Mouse (Mus musculus): ENCODE measurements around the gene Gm28051. TPM values are rescaled to one million over a fixed set of nuclear protein-coding genes. Genes with fewer than 3 reads are reported as not detected.

Gm28051 gene
- total and polyA plus RNA-seq, 3 experiments: not detected

- H3K27me3 ChIP-seq (replicated peaks): no peaks in the 10 kb centered on the region
- peaks cover 0 to 29% of the 10 kb centered on the region in 2 experiments for H3K36me3 ChIP-seq (replicated peaks in 1 of 2; ENCODE audit: control insufficient read depth in 1 of 2, insufficient read depth in 1 of 2, low read length in 1 of 2)
- no peak for DNase-seq (ENCODE audit: extremely low read depth)
- TF ChIP-seq ZNF384 (IDR thresholded peaks at IDR 0.05; ENCODE audit: low read depth, low read length) (no peak), GABPA (IDR thresholded peaks at IDR 0.05; ENCODE audit: insufficient replicate concordance, low read depth, low read length) (no peak), RCOR1 (conservative IDR thresholded peaks at IDR 0.05; ENCODE audit: low read depth, low read length) (no peak), UBTF (IDR thresholded peaks at IDR 0.05; ENCODE audit: low read depth, low read length) (no peak), POLR2AphosphoS2 (IDR thresholded peaks at IDR 0.05; ENCODE audit: low read depth, low read length) (no peak), POLR2A (IDR thresholded peaks at IDR 0.05; ENCODE audit: low read depth, low read length) (no peak), BHLHE40 (IDR thresholded peaks at IDR 0.05; ENCODE audit: low read depth, low read length) (no peak), JUN (IDR thresholded peaks at IDR 0.05; ENCODE audit: insufficient read depth, low read depth, low read length) (no peak), NELFE (IDR thresholded peaks at IDR 0.05; ENCODE audit: low read depth, low read length) (no peak), MXI1 (IDR thresholded peaks at IDR 0.05; ENCODE audit: low read depth, low read length) (no peak)
- H3K9ac ChIP-seq (ENCODE audit: insufficient read depth, low read depth): no peak overlapping the region
- no peaks in the 10 kb centered on the region for H3K9me3 ChIP-seq (replicated peaks; ENCODE audit: low read length)
- H3K4me3 ChIP-seq (replicated peaks in 1 of 3; ENCODE audit: low read depth in 2 of 3, low read length in 2 of 3, poor library complexity in 1 of 3): no peak overlapping the region
- dilution Hi-C loops (cut with MboI; ENCODE audit: extremely low pct_ligation_motif_present, extremely low pct_unique_long_range_greater_than_20kb, low sequenced_read_pairs): no loop called here
- in situ Hi-C loops (cut with MboI; ENCODE audit: low pct_ligation_motif_present, low pct_unique_long_range_greater_than_20kb, low sequenced_read_pairs): no loop called here
- H3K4me1 ChIP-seq (ENCODE audit: control insufficient read depth in 1 of 2, insufficient read depth in 2 of 2): no peaks in the 10 kb centered on the region
- no peaks in the 10 kb centered on the region for H3K79me2 ChIP-seq (replicated peaks; ENCODE audit: control insufficient read depth, extremely low read depth, insufficient read depth, poor library complexity, severe bottlenecking)
- no peak overlapping the region for H3K4me2 ChIP-seq (ENCODE audit: insufficient read depth, low read depth, poor library complexity, severe bottlenecking)
- H3K27ac ChIP-seq (ENCODE audit: insufficient read depth, low read depth): no peak overlapping the region
These were observed 42.0 kb upstream of the Gm28051 start for GRCm38 (mm10) chr12:102799528-102799927.

GRCm38 (mm10) chr12:102787927-102788326 lies 30.4 kb upstream of the Gm28051 start:
- Histone ChIP-seq H3K4me1 (ENCODE audit: control insufficient read depth in 1 of 2, insufficient read depth in 2 of 2) (peaks cover 0 to 16% of the 10 kb centered on the region in 2 experiments; a peak in 2 of 4 replicates), H3K27ac (ENCODE audit: insufficient read depth, low read depth) (no peak overlapping the region), H3K4me2 (ENCODE audit: insufficient read depth, low read depth, poor library complexity, severe bottlenecking) (no peak overlapping the region), H3K4me3 (replicated peaks in 1 of 3; ENCODE audit: low read depth in 2 of 3, low read length in 2 of 3, poor library complexity in 1 of 3) (no peak overlapping the region), H3K9ac (ENCODE audit: insufficient read depth, low read depth) (no peak overlapping the region), H3K9me3 (replicated peaks; ENCODE audit: low read length) (no peaks in the 10 kb centered on the region), H3K79me2 (replicated peaks; ENCODE audit: control insufficient read depth, extremely low read depth, insufficient read depth, poor library complexity, severe bottlenecking) (no peaks in the 10 kb centered on the region), H3K27me3 (replicated peaks) (no peaks in the 10 kb centered on the region), H3K36me3 (replicated peaks in 1 of 2; ENCODE audit: control insufficient read depth in 1 of 2, insufficient read depth in 1 of 2, low read length in 1 of 2) (peaks cover 29 to 75% of the 10 kb centered on the region in 2 experiments)
- no peak for TF ChIP-seq UBTF (IDR thresholded peaks at IDR 0.05; ENCODE audit: low read depth, low read length)
- DNase-seq (ENCODE audit: extremely low read depth): no peak
- dilution Hi-C loops (cut with MboI; ENCODE audit: extremely low pct_ligation_motif_present, extremely low pct_unique_long_range_greater_than_20kb, low sequenced_read_pairs) (no loop called here), in situ Hi-C loops (cut with MboI; ENCODE audit: low pct_ligation_motif_present, low pct_unique_long_range_greater_than_20kb, low sequenced_read_pairs) (no loop called here)

- no peaks in the 10 kb centered on the region for H3K9me3 ChIP-seq (replicated peaks; ENCODE audit: low read length)
- dilution Hi-C loops (cut with MboI; ENCODE audit: extremely low pct_ligation_motif_present, extremely low pct_unique_long_range_greater_than_20kb, low sequenced_read_pairs): no loop called here
- H3K79me2 ChIP-seq (replicated peaks; ENCODE audit: control insufficient read depth, extremely low read depth, insufficient read depth, poor library complexity, severe bottlenecking): no peaks in the 10 kb centered on the region
- H3K9ac ChIP-seq (ENCODE audit: insufficient read depth, low read depth): no peak overlapping the region
- DNase-seq (ENCODE audit: extremely low read depth): no peak
- H3K4me3 ChIP-seq (replicated peaks in 1 of 3; ENCODE audit: low read depth in 2 of 3, low read length in 2 of 3, poor library complexity in 1 of 3): no peak overlapping the region
- peaks cover 27 to 62% of the 10 kb centered on the region in 2 experiments for H3K36me3 ChIP-seq (replicated peaks in 1 of 2; ENCODE audit: control insufficient read depth in 1 of 2, insufficient read depth in 1 of 2, low read length in 1 of 2)
- in situ Hi-C loops (cut with MboI; ENCODE audit: low pct_ligation_motif_present, low pct_unique_long_range_greater_than_20kb, low sequenced_read_pairs): no loop called here
- no peak for TF ChIP-seq MXI1 (IDR thresholded peaks at IDR 0.05; ENCODE audit: low read depth, low read length)
- no peaks in the 10 kb centered on the region for H3K27me3 ChIP-seq (replicated peaks)
- H3K4me1 ChIP-seq (ENCODE audit: control insufficient read depth in 1 of 2, insufficient read depth in 2 of 2): peaks cover 0 to 16% of the 10 kb centered on the region in 2 experiments; a peak in 2 of 4 replicates
- no peak overlapping the region for H3K4me2 ChIP-seq (ENCODE audit: insufficient read depth, low read depth, poor library complexity, severe bottlenecking)
- no peak overlapping the region for H3K27ac ChIP-seq (ENCODE audit: insufficient read depth, low read depth)
These were observed 28.0 kb upstream of the Gm28051 start for GRCm38 (mm10) chr12:102785593-102785985.
